Mouse (Mus musculus) spleen, embryonic (tissue): ENCODE results near the gene 4933402J07Rik.

Experiments used
- CTCF ChIA-PET: fragments of 350-600 bp; sonication (Branson Sonifier 250); formaldehyde crosslinking; loops from one replicate; lab custom pipeline; 2022; lab: Charles Lee

The 4933402J07Rik gene

GRCm38 (mm10) chr8:87563553-87563952 is at the start of gene 4933402J07Rik:
Gene 4933402J07Rik (plus strand): TSS chr8:87563853.
- CTCF ChIA-PET = no interaction called here

GRCm38 (mm10) chr8:87517132-87517531 is 46.5 kb upstream of the 4933402J07Rik start:
- CTCF ChIA-PET = no interaction called here

GRCm38 (mm10) chr8:87525006-87525405 is 38.6 kb upstream of the 4933402J07Rik start:
- CTCF ChIA-PET = no interaction called here

- CTCF ChIA-PET = no interaction called here
Measured at GRCm38 (mm10) chr8:87531176-87531575, 32.5 kb upstream of the 4933402J07Rik start.

GRCm38 (mm10) chr8:87533476-87533875 is 30.2 kb upstream of the 4933402J07Rik start:
- CTCF ChIA-PET = no interaction called here

GRCm38 (mm10) chr8:87534846-87535245 is 28.8 kb upstream of the 4933402J07Rik start:
- CTCF ChIA-PET = no interaction called here

- CTCF ChIA-PET = no interaction called here
Measured at GRCm38 (mm10) chr8:87536615-87537329, 26.9 kb upstream of the 4933402J07Rik start.

- CTCF ChIA-PET = no interaction called here
Measured at GRCm38 (mm10) chr8:87539829-87540394, 23.7 kb upstream of the 4933402J07Rik start.

- CTCF ChIA-PET = no interaction called here
Measured at GRCm38 (mm10) chr8:87549881-87550280, 13.8 kb upstream of the 4933402J07Rik start.

GRCm38 (mm10) chr8:87552801-87553200 is 10.9 kb upstream of the 4933402J07Rik start:
- CTCF ChIA-PET = no interaction called here

- CTCF ChIA-PET = interaction anchor here (0.6 kb wide), 1 partner anchor 9 kb away, joined by 3 read pairs; no protein-coding TSS in a partner anchor
Measured at GRCm38 (mm10) chr8:87560801-87561200, 2.9 kb upstream of the 4933402J07Rik start.

- CTCF ChIA-PET = no interaction called here
Measured at GRCm38 (mm10) chr8:87569203-87569602, 5.5 kb downstream of the 4933402J07Rik start.

GRCm38 (mm10) chr8:87569706-87570563 is 6.3 kb downstream of the 4933402J07Rik start:
- CTCF ChIA-PET = interaction anchor here (0.7 to 1.1 kb wide), 2 partner anchors 9 to 92 kb away, joined by 3 read pairs; no protein-coding TSS in a partner anchor

- CTCF ChIA-PET = interaction anchor here (0.7 to 1.1 kb wide), 2 partner anchors 10 to 91 kb away, joined by 3 read pairs; no protein-coding TSS in a partner anchor
Measured at GRCm38 (mm10) chr8:87570564-87570855, 6.9 kb downstream of the 4933402J07Rik start.

GRCm38 (mm10) chr8:87570880-87571279 is 7.2 kb downstream of the 4933402J07Rik start:
- CTCF ChIA-PET = interaction anchor here (1.1 kb wide), 1 partner anchor 10 kb away, joined by 3 read pairs; no protein-coding TSS in a partner anchor

GRCm38 (mm10) chr8:87594272-87594671 is 30.6 kb downstream of the 4933402J07Rik start:
- CTCF ChIA-PET = interaction anchor here (0.6 to 0.7 kb wide), 2 partner anchors 10 to 251 kb away, joined by 3 to 5 read pairs; no protein-coding TSS in a partner anchor

- CTCF ChIA-PET = no interaction called here
Measured at GRCm38 (mm10) chr8:87602731-87603130, 39.1 kb downstream of the 4933402J07Rik start.

- CTCF ChIA-PET = no interaction called here
Measured at GRCm38 (mm10) chr8:87609110-87609509, 45.5 kb downstream of the 4933402J07Rik start.

- CTCF ChIA-PET = no interaction called here
Measured at GRCm38 (mm10) chr8:87609651-87610192, 46.1 kb downstream of the 4933402J07Rik start.

GRCm38 (mm10) chr8:87613701-87614100 is 50.0 kb downstream of the 4933402J07Rik start:
- CTCF ChIA-PET = no interaction called here

GRCm38 (mm10) chr8:87619118-87619517 is 55.5 kb downstream of the 4933402J07Rik start:
- CTCF ChIA-PET = no interaction called here

- CTCF ChIA-PET = no interaction called here
Measured at GRCm38 (mm10) chr8:87619529-87619928, 55.9 kb downstream of the 4933402J07Rik start.
